Mouse (Mus musculus): Measurements from ENCODE around the gene Itga2b. TPM values are rescaled to one million over a fixed set of nuclear protein-coding genes. Genes with fewer than 3 reads are reported as not detected.
"Not testable (repeated sequence)": the region's sequence is repeated elsewhere in the genome, so short reads cannot be mapped to it uniquely, and the experiment has no call there.

Gene Itga2b
- total RNA-seq, 1 experiment from 2014 or later: 4.6 TPM

- no peak for DNase-seq
Measured at GRCm38 (mm10) chr11:102411061-102411460, 58.9 kb downstream of the Itga2b start.

GRCm38 (mm10) chr11:102410345-102410744, 59.6 kb downstream of the Itga2b start:
- DNase-seq: not testable (repeated sequence)

GRCm38 (mm10) chr11:102409795-102410330, 60.1 kb downstream of the Itga2b start:
- peak; percentile 6 for DNase-seq

GRCm38 (mm10) chr11:102408888-102409794, 60.8 kb downstream of the Itga2b start:
- DNase-seq: peak; percentile 26

- DNase-seq: peak; percentile 98
Measured at GRCm38 (mm10) chr11:102408344-102408876, 61.5 kb downstream of the Itga2b start.

GRCm38 (mm10) chr11:102407834-102408215, 62.1 kb downstream of the Itga2b start, which contains the start of gene Slc25a39:
TSS of gene Slc25a39 (minus strand) at chr11:102407946.
- no peak for DNase-seq

GRCm38 (mm10) chr11:102406900-102407833, 62.8 kb downstream of the Itga2b start:
- peak; percentile 97 for DNase-seq

GRCm38 (mm10) chr11:102406401-102406800, 63.5 kb downstream of the Itga2b start:
- DNase-seq: peak; percentile 21

GRCm38 (mm10) chr11:102405544-102406285, 64.2 kb downstream of the Itga2b start:
- peak; percentile 5 for DNase-seq

- peak; percentile 24 for DNase-seq
Measured at GRCm38 (mm10) chr11:102404161-102405010, 65.5 kb downstream of the Itga2b start.

GRCm38 (mm10) chr11:102403657-102404056, 66.3 kb downstream of the Itga2b start:
- DNase-seq: no peak

Small RNA genes within 50 kb of the gene (microRNA-seq; reads per million reads assigned to microRNA genes)
- 0 to 0.85 reads per million in 2 experiments for gene Mir6930

Other genes starting within 250 kb of the Itga2b start
- 81.1 and 83.7 TPM in 2 replicates for gene Hdac5, start 240.0 kb downstream of the Itga2b start, total RNA-seq (2021)
- 1.7 and 2.3 TPM in 2 replicates for gene BC030867, start 221.2 kb downstream of the Itga2b start, total RNA-seq (2021)
- 0.11 and 0.19 TPM in 2 replicates for gene Asb16, start 201.4 kb downstream of the Itga2b start, total RNA-seq (2021)
- gene Tmub2, start 185.2 kb downstream of the Itga2b start, total RNA-seq (2021): 40.1 and 40.4 TPM in 2 replicates
- gene Atxn7l3, start 173.5 kb downstream of the Itga2b start, total RNA-seq (2021): 47.9 and 53.4 TPM in 2 replicates
- gene Ubtf, start 150.4 kb downstream of the Itga2b start, total RNA-seq (2021): 102 and 106 TPM in 2 replicates
- 17.5 and 72.4 TPM in 2 replicates for gene Slc4a1, start 103.9 kb downstream of the Itga2b start, total RNA-seq (2021)
- 31.3 and 31.6 TPM in 2 replicates for gene Rundc3a, start 76.7 kb downstream of the Itga2b start, total RNA-seq (2021)
- 373 and 415 TPM in 2 replicates for gene Slc25a39, start 62.2 kb downstream of the Itga2b start, total RNA-seq (2021)
- gene Grn, start 39.8 kb downstream of the Itga2b start, total RNA-seq (2021): 180 and 194 TPM in 2 replicates
- gene Fam171a2, start 22.4 kb downstream of the Itga2b start, total RNA-seq (2021): 8.2 and 9.6 TPM in 2 replicates
- gene Gpatch8, start 86.3 kb upstream of the Itga2b start, total RNA-seq (2021): 29.7 and 29.9 TPM in 2 replicates
- gene Gm11627, start 109.3 kb upstream of the Itga2b start, total RNA-seq (2021): 0.44 and 0.60 TPM in 2 replicates
- gene Fzd2, start 134.3 kb upstream of the Itga2b start, total RNA-seq (2021): 4.0 and 4.4 TPM in 2 replicates
- not detected in 2 replicates for gene Meioc, start 193.6 kb upstream of the Itga2b start, total RNA-seq (2021)
- 23.2 and 23.6 TPM in 2 replicates for gene Ccdc43, start 227.7 kb upstream of the Itga2b start, total RNA-seq (2021)